Mouse (Mus musculus): ENCODE results near the gene Nkapl. TPM values are rescaled to one million over a fixed set of nuclear protein-coding genes. Genes with fewer than 3 reads are reported as not detected.
"Not testable (repeated sequence)": the region's sequence is repeated elsewhere in the genome, so short reads cannot be mapped to it uniquely, and the experiment has no call there.

The Nkapl gene
- 1 to 10 TPM; 1.1 to 1.4 TPM for total RNA-seq (2021)
- long read RNA-seq, experiment 1, result 0 reads
- long read RNA-seq, experiment 2, partial matches to known transcripts, result 0 of 2 reads
- long read RNA-seq, experiment 2, other reads (novel, unspliced or antisense), result 0 of 2 reads

- peak; percentile 89 for DNase-seq
Measured at GRCm38 (mm10) chr13:21468061-21469019, at the start of gene Nkapl. TSS of gene Nkapl (minus strand) at chr13:21468509.

- peak; percentile 94 for DNase-seq
Measured at GRCm38 (mm10) chr13:21506221-21506649, 37.9 kb upstream of the Nkapl start.

GRCm38 (mm10) chr13:21502296-21502695, 34.0 kb upstream of the Nkapl start:
- DNase-seq, result no peak

- DNase-seq, result not testable (repeated sequence)
Measured at GRCm38 (mm10) chr13:21501182-21501581, 32.9 kb upstream of the Nkapl start, which contains the start of gene Gm11273. TSS of gene Gm11273 (minus strand) at chr13:21501418.

DNA sequence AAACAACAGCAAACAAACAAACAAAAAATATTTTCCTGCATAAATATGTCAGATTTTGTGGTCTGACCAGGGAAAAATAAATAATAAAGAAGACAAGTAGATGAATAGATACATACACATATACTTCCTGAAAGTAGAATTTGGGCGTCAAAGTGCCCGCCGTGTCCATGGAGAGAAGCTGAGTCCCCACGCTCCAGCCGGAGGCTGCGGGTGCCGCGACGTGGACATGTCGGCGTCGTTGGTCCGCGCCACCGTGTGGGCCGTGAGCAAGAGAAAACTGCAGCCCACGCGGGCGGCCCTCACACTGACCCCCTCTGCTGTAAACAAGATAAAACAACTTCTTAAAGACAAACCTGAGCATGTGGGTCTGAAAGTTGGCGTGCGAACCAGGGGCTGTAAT, 26.8 kb upstream of the Nkapl start, which contains the start of gene AK157302:
Gene AK157302 (plus strand): TSS at position 144 of the 400 bp plus-strand sequence.
- DNase-seq, result peak; percentile 25

- peak; percentile 22 for DNase-seq
Measured at GRCm38 (mm10) chr13:21492847-21493246, 24.5 kb upstream of the Nkapl start.

DNA sequence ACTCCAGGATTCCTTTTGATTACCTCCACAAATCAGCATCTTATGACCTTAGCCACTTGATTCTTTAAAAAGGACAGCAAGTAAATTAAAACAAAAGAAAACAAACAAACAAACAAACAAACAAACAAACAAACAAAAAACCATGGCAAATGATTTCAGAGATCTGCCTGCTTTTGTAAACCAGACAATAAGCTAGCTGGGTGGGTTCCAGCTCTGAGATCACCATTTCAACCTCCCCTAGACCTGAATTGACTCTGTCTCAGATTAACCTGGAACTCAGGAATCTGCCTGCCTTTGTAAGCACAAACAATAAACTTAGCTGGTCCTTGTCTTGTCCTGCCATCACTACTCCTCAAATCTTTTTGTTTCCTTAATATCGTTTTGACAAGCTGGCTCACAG, 18.6 kb upstream of the Nkapl start:
- DNase-seq, result no peak

DNA sequence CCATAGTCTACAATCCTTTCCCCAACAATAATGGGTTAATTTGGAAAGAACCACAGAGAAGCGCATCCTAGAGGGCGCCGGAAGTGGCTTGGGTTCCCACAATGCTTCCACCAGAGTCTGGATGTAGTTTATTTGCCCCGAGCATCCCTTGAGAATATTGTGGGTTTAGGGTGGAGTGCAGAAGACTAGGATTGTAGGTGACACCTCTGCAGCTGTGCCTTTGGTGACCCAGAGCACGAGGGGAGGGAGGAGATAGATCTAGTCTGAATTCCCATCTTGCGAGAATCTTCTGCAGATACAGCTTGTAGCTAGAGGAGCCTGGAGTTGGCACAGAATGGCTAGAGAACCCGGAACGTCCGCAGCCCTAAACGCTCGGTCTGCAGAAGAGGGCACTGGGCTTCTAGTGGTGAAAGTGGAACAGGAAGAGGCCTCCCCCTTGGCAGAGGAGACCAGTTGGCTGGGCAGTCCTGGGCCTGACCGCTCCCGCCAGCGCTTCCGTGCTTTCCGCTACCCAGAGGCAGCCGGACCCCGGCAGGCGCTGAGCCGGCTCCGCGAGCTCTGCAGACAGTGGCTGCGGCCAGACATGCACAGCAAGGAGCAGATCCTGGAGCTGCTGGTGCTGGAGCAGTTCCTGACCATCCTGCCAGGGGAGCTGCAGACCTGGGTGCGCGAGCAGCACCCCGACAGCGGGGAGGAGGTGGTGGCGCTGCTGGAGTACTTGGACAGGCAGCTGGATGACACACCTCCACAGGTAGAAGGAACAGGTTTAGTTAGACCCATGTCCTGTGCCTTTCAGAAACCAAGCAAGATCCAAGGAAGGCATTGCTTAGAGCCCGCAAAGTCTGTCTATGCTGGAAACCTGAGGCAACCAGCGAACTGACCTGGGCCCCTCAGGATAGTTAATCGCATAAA, 10.7 kb upstream of the Nkapl start, which contains the start of the genes Zkscan4 and Gm10065:
Gene Zkscan4 (plus strand): TSS at position 149 of the 912 bp plus-strand sequence.
Gene Gm10065 (minus strand): TSS at position 683 of the 912 bp plus-strand sequence.
- peak; percentile 82 for DNase-seq

GRCm38 (mm10) chr13:21472427-21472826, 4.1 kb upstream of the Nkapl start:
- no peak for DNase-seq

- no peak for DNase-seq
Measured at GRCm38 (mm10) chr13:21469097-21469496, 788 bp upstream of the Nkapl start.

- DNase-seq, result no peak
Measured at GRCm38 (mm10) chr13:21467336-21467735, 973 bp downstream of the Nkapl start.

- DNase-seq, result not testable (repeated sequence)
Measured at GRCm38 (mm10) chr13:21462516-21462915, 5.8 kb downstream of the Nkapl start.

- no peak for DNase-seq
Measured at GRCm38 (mm10) chr13:21456347-21456746, 12.0 kb downstream of the Nkapl start.

GRCm38 (mm10) chr13:21454133-21454532, 14.2 kb downstream of the Nkapl start:
- no peak for DNase-seq

DNA sequence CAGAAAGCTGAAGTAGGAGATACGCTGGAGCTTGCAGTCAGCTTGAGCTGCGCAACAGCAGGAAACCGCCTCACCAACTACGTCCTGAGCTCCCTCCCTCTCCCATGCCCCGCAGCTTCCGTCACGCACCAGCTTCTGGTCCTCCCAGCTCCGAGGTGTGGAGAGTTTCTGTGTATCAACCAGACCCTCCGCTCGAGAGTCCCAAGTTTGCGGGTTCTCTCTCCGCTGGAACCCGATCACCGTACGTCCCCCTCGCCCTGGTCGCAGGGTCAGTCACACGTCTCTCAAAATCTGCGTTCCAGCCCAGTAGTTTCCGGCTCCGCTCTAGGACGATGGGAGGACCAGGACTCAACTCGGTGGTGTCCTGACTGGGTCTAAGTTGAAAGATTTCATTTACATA, 14.9 kb downstream of the Nkapl start, which contains the start of gene Zscan26:
Gene Zscan26 (minus strand): TSS at position 282 of the 400 bp plus-strand sequence.
- DNase-seq, result peak; percentile 90

- no peak for DNase-seq
Measured at GRCm38 (mm10) chr13:21453042-21453441, 15.3 kb downstream of the Nkapl start.

GRCm38 (mm10) chr13:21447856-21448614, 20.3 kb downstream of the Nkapl start:
- DNase-seq, result no peak

- no peak for DNase-seq
Measured at GRCm38 (mm10) chr13:21446796-21447195, 21.5 kb downstream of the Nkapl start.

DNA sequence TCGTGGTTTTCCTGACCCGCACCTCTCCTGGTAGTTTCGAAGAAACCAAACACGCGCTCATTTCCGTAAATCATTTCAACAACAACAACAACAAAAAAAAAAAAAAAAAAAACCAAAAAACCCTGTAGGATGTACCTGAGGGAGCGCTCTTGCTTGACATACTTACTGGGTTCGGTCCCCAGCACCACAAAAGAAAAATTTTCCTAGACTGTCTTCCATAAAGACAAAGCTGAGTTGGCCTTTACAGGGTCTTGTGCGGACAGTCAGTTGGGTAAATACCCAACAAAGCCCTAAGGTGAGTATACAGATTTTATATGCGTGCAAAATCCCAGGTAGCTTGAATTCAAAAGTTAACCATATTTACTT, 27.1 kb downstream of the Nkapl start:
- DNase-seq, result no peak

DNA sequence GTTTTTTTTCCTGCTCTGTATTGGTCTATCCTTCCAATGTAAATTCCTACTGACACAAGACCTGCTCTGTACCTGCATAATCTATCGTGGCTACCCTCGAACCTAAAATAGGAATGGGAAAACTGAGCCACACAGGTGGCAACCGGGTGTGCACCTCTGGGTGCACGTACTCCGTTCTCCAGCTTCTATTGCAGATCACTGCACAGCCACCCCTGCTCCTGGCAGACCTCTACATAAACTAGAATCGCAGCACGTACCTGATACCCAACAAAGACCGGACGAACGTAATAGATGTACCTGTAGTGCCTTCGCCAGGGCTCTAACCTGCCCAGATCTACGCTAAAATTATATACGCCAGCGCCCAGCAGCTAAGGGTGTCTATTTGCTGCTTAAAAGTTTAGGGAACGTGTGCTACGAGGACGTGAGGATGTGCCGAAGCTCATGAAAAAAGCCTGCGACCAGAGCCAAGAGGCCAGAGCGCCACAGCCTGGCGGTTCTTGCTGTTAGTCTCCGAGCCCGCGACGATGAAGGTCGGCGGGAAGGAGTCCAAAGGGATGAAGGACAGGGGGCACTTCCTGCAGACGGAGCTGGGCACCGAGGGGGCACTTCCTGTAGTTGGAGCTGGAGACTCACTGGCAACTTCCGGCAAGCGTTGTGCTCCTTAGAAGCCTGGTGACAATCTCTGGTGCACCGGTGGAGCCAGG, 27.7 kb downstream of the Nkapl start, which contains the start of gene Pgbd1:
Gene Pgbd1 (minus strand): TSS at position 556 of the 704 bp plus-strand sequence.
- DNase-seq, result peak; percentile 81

All from adrenal gland, postnatal 10 days (tissue).